Mouse (Mus musculus): ENCODE measurements at regions not wholly inside any gene's neighbourhood (a gene's known extent, or its start where the extent isn't known, plus 50 kb on each side); places are given as distances from the start of the nearest gene placed in this dataset.

DNA sequence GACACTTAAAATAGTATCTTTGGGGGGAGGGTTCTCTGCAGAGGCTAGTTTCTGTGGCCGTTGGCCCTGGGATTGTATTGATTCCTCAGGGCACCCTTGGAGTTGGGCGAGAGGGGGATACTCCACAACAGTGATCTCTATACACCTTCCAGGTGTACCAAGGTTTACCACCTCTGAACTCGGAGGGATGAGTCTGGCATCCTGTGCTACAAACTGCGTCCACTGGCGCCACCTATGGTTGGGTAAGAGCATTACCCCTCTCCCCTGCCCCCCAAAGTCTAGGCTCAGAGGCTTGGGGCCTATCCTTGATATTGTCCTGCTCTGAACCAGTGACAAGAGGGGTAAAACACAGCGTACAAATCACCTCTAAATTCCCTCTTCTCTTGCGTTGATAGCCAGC is 62.2 kb downstream of the Gm17728 start:
- no peak for ATAC-seq (replicated peaks; ENCODE audit: low read depth, poor library complexity, severe bottlenecking)

DNA sequence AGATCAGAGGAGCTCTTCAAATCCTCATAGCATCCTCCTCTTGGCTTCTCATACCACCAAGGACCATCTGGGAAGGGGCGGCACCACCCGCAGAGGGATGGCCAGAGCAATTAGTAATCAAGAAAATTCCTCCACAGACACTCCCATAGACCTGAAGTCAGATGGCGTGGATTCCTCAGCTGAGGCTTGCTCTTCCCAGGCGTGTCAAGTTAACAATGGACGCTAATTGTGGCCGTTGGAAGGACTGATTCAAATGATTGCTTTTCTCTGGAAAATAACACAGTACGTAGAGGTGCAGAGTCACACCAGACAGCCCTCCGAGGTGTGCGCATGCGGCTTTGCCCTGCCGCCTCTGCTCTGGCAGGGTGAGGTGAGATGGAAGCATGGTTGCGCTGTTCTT is 62.7 kb downstream of the Gm17728 start:
- no peak for ATAC-seq (replicated peaks; ENCODE audit: low read depth, poor library complexity, severe bottlenecking)

- ATAC-seq (replicated peaks; ENCODE audit: low read depth, poor library complexity, severe bottlenecking): no peak
These were observed 107.5 kb downstream of the Gm17728 start for GRCm38 (mm10) chr17:9529340-9529739.

DNA sequence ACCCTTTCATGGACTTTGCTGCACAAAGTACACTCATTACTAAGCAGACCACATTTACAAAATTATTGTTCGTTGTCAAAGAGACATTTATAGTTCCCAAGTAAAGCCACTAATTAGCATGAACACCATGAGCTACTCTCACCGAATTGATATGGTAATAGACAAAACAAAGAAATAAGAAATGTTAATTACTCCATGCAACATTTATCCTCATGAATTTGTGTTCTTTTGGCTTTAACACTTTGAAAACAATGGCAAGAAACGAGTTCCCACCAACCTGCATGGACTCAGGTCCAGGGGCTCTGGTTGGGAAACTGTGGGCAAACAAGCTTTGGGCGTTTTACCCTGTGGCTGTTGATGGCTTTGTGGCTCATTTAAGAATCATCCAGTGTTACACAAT is 114.2 kb downstream of the Gm17728 start:
- no peak for ATAC-seq (replicated peaks; ENCODE audit: low read depth, poor library complexity, severe bottlenecking)

- ATAC-seq (replicated peaks; ENCODE audit: low read depth, poor library complexity, severe bottlenecking): no peak
These were observed 116.5 kb downstream of the Gm17728 start for GRCm38 (mm10) chr17:9538371-9538770.

DNA sequence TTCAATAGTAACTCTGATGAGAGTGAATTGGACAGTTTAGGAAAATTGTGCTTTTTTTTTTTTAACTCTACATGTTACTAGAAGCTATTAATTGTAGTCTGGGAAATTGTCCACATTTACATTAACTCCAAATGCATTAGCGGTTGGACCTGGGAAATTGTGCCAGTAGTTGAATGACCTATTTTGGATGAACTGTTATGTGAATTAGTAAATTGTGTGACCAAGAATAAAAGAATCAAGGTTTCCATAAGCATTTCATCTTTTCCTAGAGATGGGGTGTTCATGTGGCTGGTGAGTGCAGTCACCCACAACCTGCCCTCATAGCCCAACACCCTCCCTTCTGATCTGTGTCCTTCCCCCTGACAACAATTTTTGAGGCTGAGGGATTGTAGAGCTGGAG is 118.3 kb downstream of the Gm17728 start:
- no peak for ATAC-seq (replicated peaks; ENCODE audit: low read depth, poor library complexity, severe bottlenecking)

GRCm38 (mm10) chr17:9543224-9543797 is 121.5 kb downstream of the Gm17728 start:
- no peak for ATAC-seq (replicated peaks; ENCODE audit: low read depth, poor library complexity, severe bottlenecking)

DNA sequence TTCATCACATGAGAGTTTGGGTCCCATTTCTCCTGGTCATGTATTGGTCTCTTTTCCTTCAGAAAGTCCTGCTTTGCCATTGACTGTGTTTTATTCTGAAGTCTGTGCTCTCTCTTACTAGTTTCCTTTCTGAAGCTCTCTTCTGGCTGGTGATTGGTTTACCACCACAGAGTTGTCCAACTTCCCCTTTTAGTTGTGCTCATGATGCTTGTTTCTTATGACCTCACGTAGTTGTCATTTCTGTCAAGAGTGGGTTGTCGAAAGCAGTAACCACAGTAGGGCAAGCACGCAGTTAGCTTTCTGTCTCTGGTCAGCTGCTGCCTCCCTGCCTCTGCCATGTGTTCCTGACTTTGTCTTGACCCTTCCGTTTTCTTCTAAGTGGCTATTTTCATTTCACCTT is 112.0 kb downstream of the Pabpc6 start:
- ATAC-seq (replicated peaks; ENCODE audit: low read depth, poor library complexity, severe bottlenecking): peak; percentile 85

- ATAC-seq (replicated peaks; ENCODE audit: low read depth, poor library complexity, severe bottlenecking): no peak
These were observed 102.7 kb downstream of the Pabpc6 start for GRCm38 (mm10) chr17:9566846-9567245.

- no peak for ATAC-seq (replicated peaks; ENCODE audit: low read depth, poor library complexity, severe bottlenecking)
These were observed 89.8 kb downstream of the Pabpc6 start for GRCm38 (mm10) chr17:9579401-9580371.

GRCm38 (mm10) chr17:9598131-9598530 is 71.4 kb downstream of the Pabpc6 start:
- no peak for ATAC-seq (replicated peaks; ENCODE audit: low read depth, poor library complexity, severe bottlenecking)

GRCm38 (mm10) chr17:9600459-9600858 is 69.1 kb downstream of the Pabpc6 start:
- no peak for ATAC-seq (replicated peaks; ENCODE audit: low read depth, poor library complexity, severe bottlenecking)
